Mouse (Mus musculus) myocyte (in vitro differentiated cells): Measurements from ENCODE around the gene Myb.

Source experiments
- CEBPB ChIP-seq: IDR thresholded peaks from 2 replicates; pipeline ENCODE4 v1.6.1; 2011; ENCODE audit warnings: mild to moderate bottlenecking, moderate library complexity; ENCODE audit not compliant: poor library complexity, insufficient read depth, severe bottlenecking
- MAX ChIP-seq: IDR thresholded peaks from one replicate; pipeline ENCODE4 v1.6.1; 2011; ENCODE audit warnings: low read depth, mild to moderate bottlenecking, control low read depth
- MYOD1 ChIP-seq, 3 experiments: IDR thresholded peaks; one replicate each; pipeline ENCODE4 v1.6.1; 2011; ENCODE audit warnings: control low read depth in 2 of 3, low read depth in 2 of 3, mild to moderate bottlenecking in 2 of 3, moderate library complexity in 1 of 3; ENCODE audit not compliant: insufficient read length in 2 of 3, control insufficient read depth in 1 of 3
- MYOG ChIP-seq, 3 experiments: IDR thresholded peaks; one replicate each; pipeline ENCODE4 v1.6.1; 2011; ENCODE audit warnings: control low read depth in 2 of 3, low read depth in 2 of 3, mild to moderate bottlenecking in 2 of 3; ENCODE audit not compliant: insufficient read length in 2 of 3, control insufficient read depth in 1 of 3, insufficient read depth in 1 of 3
- POLR2A ChIP-seq: IDR thresholded peaks from one replicate; pipeline ENCODE4 v1.6.1; 2011; ENCODE audit warnings: low read depth, mild to moderate bottlenecking, control low read depth, moderate library complexity; ENCODE audit not compliant: insufficient read length
- TCF12 ChIP-seq: IDR thresholded peaks from one replicate; pipeline ENCODE4 v1.6.1; 2011; ENCODE audit warnings: mild to moderate bottlenecking, control low read depth; ENCODE audit not compliant: poor library complexity, insufficient read depth, severe bottlenecking

GRCm38 (mm10) chr10:21144627-21145504, 15.9 kb downstream of the Myb start:
- TF ChIP-seq MYOG (IDR thresholded peaks at IDR 0.05; ENCODE audit: control insufficient read depth in 1 of 3, insufficient read depth in 1 of 3, insufficient read length in 2 of 3, low read depth in 2 of 3) (no peak), POLR2A (no peak), CEBPB (no peak), MYOD1 (IDR thresholded peaks at IDR 0.05; ENCODE audit: control insufficient read depth in 1 of 3, insufficient read length in 2 of 3, low read depth in 2 of 3) (no peak), MAX (no peak), TCF12 (no peak)
